Mouse (Mus musculus) olfactory bulb, adult 2 months (tissue): Measurements from ENCODE around the gene Naxd. TPM values are rescaled to one million over a fixed set of nuclear protein-coding genes. Genes with fewer than 3 reads are reported as not detected.

Source experiments
- H3K27ac ChIP-seq: fragments of 200-500 bp; 2 replicates; pipeline ENCODE4 v1.5.1; 2012; ENCODE audit warnings: low read depth, low read length; ENCODE audit not compliant: insufficient read depth
- H3K4me1 ChIP-seq: fragments of 200-500 bp; 2 replicates; pipeline ENCODE4 v1.6.1; 2012; ENCODE audit warnings: low read length; ENCODE audit not compliant: control insufficient read depth, insufficient read depth
- H3K4me3 ChIP-seq: fragments of 200-500 bp; 2 replicates; pipeline ENCODE4 v1.5.1; 2012; ENCODE audit warnings: mild to moderate bottlenecking, low read depth, low read length, moderate library complexity; ENCODE audit not compliant: insufficient read depth
- CTCF ChIP-seq: fragments of 200-500 bp; IDR thresholded peaks from 2 replicates; pipeline ENCODE4 v1.5.1; 2012; ENCODE audit warnings: low read depth, mild to moderate bottlenecking, low read length, moderate library complexity; ENCODE audit not compliant: insufficient read depth
- POLR2A ChIP-seq: fragments of 200-500 bp; IDR thresholded peaks from 2 replicates; pipeline ENCODE4 v1.6.1; 2012; ENCODE audit warnings: mild to moderate bottlenecking, low read depth, low read length, moderate library complexity; ENCODE audit not compliant: insufficient read depth
- WGBS: fragments of 180-500 bp; shearing (Covaris S2); methylation state at CpG from one replicate; pipeline ENCODE4 v1.1.7; 2018; 5-methylcytosine and 5-hydroxymethylcytosine counted together
- polyA plus RNA-seq: library from polyadenylated mRNA; stranded (reverse); fragments of >200 nt; gene quantifications from 2 replicates; pipeline ENCODE4 v1.2.4, GENCODE M21; 2012; ENCODE audit warnings: low replicate concordance; ENCODE audit not compliant: missing spikeins, insufficient read depth, insufficient read length

The Naxd gene
- polyA plus RNA-seq, 1 experiment = not detected

DNA sequence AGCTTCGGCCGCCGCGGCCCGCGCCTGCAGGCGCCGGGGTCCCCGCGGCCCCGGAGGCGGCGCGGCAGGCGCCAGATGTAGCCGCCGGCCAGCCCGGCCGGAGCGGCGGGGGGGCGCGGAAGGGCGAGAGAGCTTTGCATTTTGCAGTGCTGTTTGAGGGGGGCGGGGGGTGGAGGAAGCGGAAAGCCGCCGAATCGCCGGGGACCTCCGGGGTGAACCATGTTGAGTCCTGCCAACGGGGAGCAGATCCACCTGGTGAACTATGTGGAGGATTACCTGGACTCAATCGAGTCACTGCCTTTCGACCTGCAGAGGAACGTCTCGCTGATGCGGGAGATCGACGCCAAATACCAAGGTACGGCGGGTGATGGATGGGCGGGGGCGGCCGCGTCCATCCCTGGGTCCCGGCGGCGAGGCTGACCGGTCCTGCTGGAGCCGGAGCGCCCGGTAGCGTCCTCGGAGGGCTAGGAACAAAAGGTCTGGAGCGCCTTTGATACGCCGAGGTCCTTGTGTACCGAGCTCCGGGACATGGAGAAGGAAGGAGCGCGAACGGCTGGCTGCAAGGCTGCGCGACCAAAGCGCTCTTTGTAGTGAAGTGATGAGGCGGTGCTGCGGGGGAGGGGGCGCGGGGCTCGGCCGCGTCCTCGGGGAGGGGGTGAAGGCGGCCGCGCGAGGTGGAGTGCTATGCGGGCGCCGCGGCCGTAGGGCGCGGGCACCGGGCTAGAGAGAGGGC lies 59.6 kb downstream of the Naxd start:
- Histone ChIP-seq H3K4me3 (peak overlapping the region; percentile 65), H3K27ac (peak overlapping the region; percentile 81), H3K4me1 (peaks cover 2% of the 10 kb centered on the region; the same call in 1 of the 2 replicates)
- TF ChIP-seq CTCF (no peak), POLR2A (no peak)
- whole genome bisulfite sequencing = 1% methylated on average over 85 of the region's 85 CpGs

GRCm38 (mm10) chr8:11557424-11557767 lies 60.1 kb downstream of the Naxd start:
- TF ChIP-seq CTCF (no peak), POLR2A (no peak)
- H3K4me1 ChIP-seq = peaks cover 2% of the 10 kb centered on the region; the same call in 1 of the 2 replicates
- peak overlapping the region; percentile 47 for H3K27ac ChIP-seq
- peak overlapping the region; percentile 65 for H3K4me3 ChIP-seq
- under 1% methylated on average over 32 of the region's 32 CpGs for WGBS

DNA sequence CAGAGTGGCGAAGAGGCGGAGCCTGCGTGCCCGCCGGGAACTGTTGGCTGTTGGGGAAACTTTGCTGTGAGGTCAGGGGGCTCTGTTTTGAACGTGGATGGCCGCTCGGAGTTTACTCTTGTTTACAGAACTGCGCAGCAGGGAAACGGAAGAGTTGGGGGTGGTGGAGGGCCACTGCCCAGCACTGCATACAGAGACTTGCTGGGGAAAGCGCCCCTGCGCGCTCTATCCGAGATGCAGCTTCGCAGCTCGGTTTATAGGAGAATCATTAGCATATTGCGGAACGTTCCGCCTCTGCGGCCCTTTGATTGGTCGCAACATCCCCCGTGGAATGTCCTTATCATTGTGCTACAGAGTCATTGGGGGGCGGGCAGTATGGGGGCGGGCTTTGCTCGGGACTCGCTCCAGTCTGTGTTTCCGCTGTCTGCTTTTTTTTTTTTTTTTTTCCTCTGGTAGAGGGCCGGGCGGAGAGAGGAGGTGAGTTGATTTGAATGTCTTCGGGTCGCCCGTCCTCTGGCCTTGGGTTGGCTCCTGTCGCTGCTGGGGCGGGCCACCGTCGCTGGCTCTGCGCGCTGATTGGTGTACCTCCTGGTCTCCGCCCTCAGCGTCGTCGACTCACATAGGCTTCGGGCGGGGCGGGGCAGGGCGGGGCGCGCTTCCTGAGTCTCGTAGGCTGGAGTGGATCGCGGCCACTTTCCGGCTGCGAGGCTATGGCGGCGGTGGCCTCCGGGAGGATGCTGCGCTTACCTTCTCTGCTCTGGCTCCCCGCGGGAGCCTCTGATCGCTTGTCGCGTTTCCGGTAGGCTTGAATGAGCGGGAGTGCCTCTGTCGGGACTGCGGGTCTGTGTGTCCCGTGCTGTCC lies 60.7 kb downstream of the Naxd start:
- H3K4me3 ChIP-seq = peak overlapping the region; percentile 85
- WGBS = under 1% methylated on average over 66 of the region's 67 CpGs
- TF ChIP-seq CTCF (no peak), POLR2A (peak; percentile 100)
- H3K4me1 ChIP-seq = peaks cover 2% of the 10 kb centered on the region; the same call in 1 of the 2 replicates
- peak overlapping the region; percentile 47 for H3K27ac ChIP-seq

DNA sequence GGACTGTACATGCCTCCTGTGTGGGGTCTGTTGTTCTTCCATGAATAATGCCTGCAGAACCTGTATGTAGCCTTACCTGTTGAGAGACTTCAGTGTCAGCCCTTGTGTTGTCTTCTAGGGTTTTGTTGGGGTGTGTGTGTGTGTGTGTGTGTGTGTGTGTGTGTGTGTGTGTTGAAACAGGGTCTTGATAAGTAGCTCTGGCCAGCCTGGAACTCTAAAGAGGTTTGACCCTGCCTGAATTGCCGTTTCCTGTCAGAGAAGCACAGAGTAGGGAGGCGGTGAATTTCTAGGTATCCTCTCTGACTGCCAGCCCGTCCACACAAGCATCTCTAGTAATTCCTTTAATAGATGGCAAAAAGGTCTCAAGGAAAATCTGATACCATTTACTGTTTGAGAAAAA lies 62.2 kb downstream of the Naxd start:
- H3K4me3 ChIP-seq = no peak overlapping the region
- H3K27ac ChIP-seq = no peak overlapping the region
- H3K4me1 ChIP-seq = peaks cover 2% of the 10 kb centered on the region; the same call in 1 of the 2 replicates
- WGBS = 73% methylated on average over 3 of the region's 3 CpGs
- TF ChIP-seq POLR2A (no peak), CTCF (no peak)

DNA sequence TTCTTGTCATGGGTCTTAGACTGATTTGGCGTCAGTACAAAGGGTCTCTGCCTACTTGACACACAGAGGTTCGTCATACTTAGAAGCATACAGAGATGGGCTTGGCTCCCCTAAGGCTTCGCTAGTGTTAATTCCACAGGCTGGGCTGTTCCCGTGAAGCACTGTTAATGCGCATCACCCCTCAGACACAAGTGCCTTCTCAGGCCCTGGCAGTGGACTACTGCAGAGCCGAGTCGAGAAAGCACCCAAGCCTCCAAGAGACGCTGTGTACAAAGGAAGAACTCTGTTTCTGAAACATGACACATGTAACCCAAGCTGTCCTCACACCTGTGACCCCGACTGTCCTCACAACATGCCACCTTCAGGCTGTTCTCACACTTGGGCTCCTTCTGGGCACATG lies 62.9 kb downstream of the Naxd start:
- Histone ChIP-seq H3K4me3 (no peak overlapping the region), H3K27ac (no peak overlapping the region), H3K4me1 (peaks cover 2% of the 10 kb centered on the region; the same call in 1 of the 2 replicates)
- 75% methylated on average over 9 of the region's 9 CpGs for WGBS
- TF ChIP-seq CTCF = no peak
- no peak for TF ChIP-seq POLR2A

GRCm38 (mm10) chr8:11564236-11564635 lies 66.9 kb downstream of the Naxd start:
- TF ChIP-seq POLR2A (no peak), CTCF (no peak)
- H3K4me1 ChIP-seq = peaks cover 2% of the 10 kb centered on the region; the same call in 1 of the 2 replicates
- no peak overlapping the region for H3K27ac ChIP-seq
- 86% methylated on average over 5 of the region's 5 CpGs for WGBS
- no peak overlapping the region for H3K4me3 ChIP-seq

Other genes with a start within 250 kb of the Naxd start
- not detected in 2 replicates for gene Col4a2, start 184.7 kb upstream of the Naxd start, polyA plus RNA-seq
- gene Col4a1, start 184.7 kb upstream of the Naxd start, polyA plus RNA-seq = not detected in 2 replicates
- gene Rab20, start 18.8 kb upstream of the Naxd start, polyA plus RNA-seq = not detected in 2 replicates
- gene Cars2, start 53.3 kb downstream of the Naxd start, polyA plus RNA-seq = not detected in 2 replicates
- not detected in 2 replicates for gene Ing1, start 58.1 kb downstream of the Naxd start, polyA plus RNA-seq
- gene Ankrd10, start 138.3 kb downstream of the Naxd start, polyA plus RNA-seq = not detected in 2 replicates
- not detected in 2 replicates for gene 1700016D06Rik, start 203.6 kb downstream of the Naxd start, polyA plus RNA-seq
- gene Arhgef7, start 230.2 kb downstream of the Naxd start, polyA plus RNA-seq = 353 TPM in 1 of 2 replicates, not detected in the other